Mouse (Mus musculus) spleen, adult 2 months (tissue): Measurements from ENCODE around the gene Zbtb46. TPM values are rescaled to one million over a fixed set of nuclear protein-coding genes. Genes with fewer than 3 reads are reported as not detected.

Source experiments
- DNase-seq, 2 experiments: peaks; one replicate each; pipeline versions ENCODE4 v3.0.0 to v3.0.0-alpha.2; 2012 to 2021; ENCODE audit warnings: low spot score in 2 of 2, low read depth in 1 of 2
- H3K27ac ChIP-seq: fragments of 200-500 bp; 2 replicates; pipeline ENCODE4 v1.5.1; 2012; ENCODE audit warnings: low read length, inconsistent platforms; ENCODE audit not compliant: insufficient read depth
- H3K27me3 ChIP-seq: fragments of 200-500 bp; 2 replicates; pipeline ENCODE4 v1.6.1; 2012; ENCODE audit warnings: mild to moderate bottlenecking, moderate library complexity, low read length, inconsistent platforms; ENCODE audit not compliant: control insufficient read depth, insufficient read depth
- H3K36me3 ChIP-seq: fragments of 200-500 bp; 2 replicates; pipeline ENCODE4 v1.6.1; 2012; ENCODE audit warnings: mild to moderate bottlenecking, low read length, inconsistent platforms; ENCODE audit not compliant: control insufficient read depth, insufficient read depth
- H3K4me1 ChIP-seq: fragments of 200-500 bp; 2 replicates; pipeline ENCODE4 v1.6.1; 2011; ENCODE audit warnings: inconsistent platforms; ENCODE audit not compliant: control insufficient read depth, insufficient read depth, insufficient read length
- H3K4me3 ChIP-seq: fragments of 200-500 bp; 2 replicates; pipeline ENCODE4 v1.5.1; 2011; ENCODE audit warnings: mild to moderate bottlenecking, inconsistent platforms; ENCODE audit not compliant: insufficient read depth, insufficient read length; ENCODE audit errors: extremely low read depth
- CTCF ChIP-seq: fragments of 200-500 bp; IDR thresholded peaks from 2 replicates; pipeline ENCODE4 v1.5.1; 2011; ENCODE audit warnings: mild to moderate bottlenecking, inconsistent platforms; ENCODE audit not compliant: insufficient read depth, insufficient read length, insufficient replicate concordance; ENCODE audit errors: extremely low read depth
- POLR2A ChIP-seq: fragments of 200-500 bp; IDR thresholded peaks from 2 replicates; pipeline ENCODE4 v1.6.1; 2011; ENCODE audit warnings: low read depth, low read length, inconsistent platforms
- WGBS: fragments of 180-500 bp; shearing (Covaris S2); methylation state at CpG from one replicate; pipeline ENCODE4 v1.1.7; 2018; 5-methylcytosine and 5-hydroxymethylcytosine counted together
- polyA plus RNA-seq: library from polyadenylated mRNA; depleted of rRNA; stranded (reverse); fragments of >200 nt; gene quantifications from 2 replicates; pipeline ENCODE4 v1.2.3, GENCODE M21; 2012

Gene Zbtb46
- polyA plus RNA-seq, 1 experiment = 10.9 TPM

DNA sequence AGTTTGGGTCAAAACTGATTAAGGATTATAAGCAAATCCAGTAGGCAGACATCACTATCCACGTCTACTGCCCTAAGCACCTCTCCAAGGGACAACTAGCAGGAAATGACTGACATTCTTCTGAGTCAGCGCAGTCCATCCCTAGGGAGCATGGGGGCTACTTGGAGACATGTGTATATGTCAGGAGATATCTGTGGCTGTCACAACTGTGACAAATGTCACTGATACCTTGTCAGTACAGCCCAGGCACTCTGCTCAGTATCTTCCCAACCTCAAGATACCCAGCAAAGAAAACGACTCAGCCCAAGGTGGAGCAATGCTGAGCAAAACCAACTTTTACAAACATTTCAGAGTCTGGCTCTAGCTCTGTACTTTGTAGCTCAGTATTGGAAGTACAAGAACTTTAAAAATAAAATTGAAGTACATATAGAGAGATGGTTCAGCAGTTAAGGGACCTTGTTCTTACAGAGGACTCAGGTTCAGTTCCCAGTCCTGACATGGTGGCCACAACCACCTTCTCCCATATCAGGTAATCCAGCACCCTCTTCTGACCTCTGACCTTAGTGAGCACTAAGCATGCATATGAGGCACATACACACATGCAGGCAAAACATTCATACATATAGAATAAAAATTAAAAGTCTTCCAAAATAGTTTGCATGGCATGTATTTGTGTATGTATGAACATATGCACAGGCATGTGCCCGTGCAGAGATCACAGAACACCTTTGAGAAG lies 38.2 kb downstream of the Zbtb46 start:
- H3K4me3 ChIP-seq = no peak overlapping the region
- WGBS = 72% methylated on average over 4 of the region's 4 CpGs
- H3K27ac ChIP-seq = no peak overlapping the region
- DNase-seq = no peak
- H3K36me3 ChIP-seq = no peaks in the 10 kb centered on the region
- TF ChIP-seq POLR2A (no peak), CTCF (no peak)
- no peaks in the 10 kb centered on the region for H3K27me3 ChIP-seq
- no peaks in the 10 kb centered on the region for H3K4me1 ChIP-seq

DNA sequence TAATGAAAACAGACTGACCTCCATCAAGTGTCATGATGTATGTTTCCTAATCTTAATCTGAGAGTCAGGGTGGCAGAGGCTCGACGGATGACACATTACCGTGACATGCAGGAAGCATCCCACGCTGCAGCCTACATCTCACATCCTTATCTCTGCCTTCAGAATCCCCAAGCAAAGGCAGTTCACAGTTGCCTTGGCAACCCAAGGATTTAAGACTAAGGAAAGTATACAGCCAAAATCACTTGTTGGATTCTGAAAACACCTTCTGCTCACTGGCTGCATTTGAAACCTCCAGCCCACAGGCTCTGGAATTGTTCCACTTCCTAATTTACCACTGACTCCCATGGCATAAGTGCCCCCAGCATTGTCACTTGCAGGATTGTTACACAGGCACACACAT lies 38.8 kb downstream of the Zbtb46 start:
- Histone ChIP-seq H3K4me3 (no peak overlapping the region), H3K36me3 (no peaks in the 10 kb centered on the region), H3K27ac (no peak overlapping the region), H3K4me1 (no peaks in the 10 kb centered on the region), H3K27me3 (no peaks in the 10 kb centered on the region)
- WGBS = 55% methylated on average over 4 of the region's 4 CpGs
- DNase-seq = no peak
- TF ChIP-seq POLR2A (no peak), CTCF (no peak)

- no peak for TF ChIP-seq POLR2A
These were observed 39.9 kb downstream of the Zbtb46 start for GRCm38 (mm10) chr2:181419359-181419758.

GRCm38 (mm10) chr2:181415945-181416344 lies 43.3 kb downstream of the Zbtb46 start:
- no peak for TF ChIP-seq CTCF
- TF ChIP-seq POLR2A = no peak
- no peak overlapping the region for H3K4me3 ChIP-seq
- H3K27ac ChIP-seq = no peak overlapping the region
- no peak for DNase-seq
- no peaks in the 10 kb centered on the region for H3K4me1 ChIP-seq
- 59% methylated on average over 3 of the region's 3 CpGs for WGBS
- H3K27me3 ChIP-seq = no peaks in the 10 kb centered on the region
- H3K36me3 ChIP-seq = no peaks in the 10 kb centered on the region

More at GRCm38 (mm10) chr2:181419359-181419758, 39.9 kb downstream of the Zbtb46 start:
- Histone ChIP-seq H3K4me3 (no peak overlapping the region), H3K4me1 (no peaks in the 10 kb centered on the region), H3K27me3 (no peaks in the 10 kb centered on the region), H3K27ac (no peak overlapping the region), H3K36me3 (no peaks in the 10 kb centered on the region)
- no peak for DNase-seq
- WGBS = 71% methylated on average over 7 of the region's 7 CpGs

DNA sequence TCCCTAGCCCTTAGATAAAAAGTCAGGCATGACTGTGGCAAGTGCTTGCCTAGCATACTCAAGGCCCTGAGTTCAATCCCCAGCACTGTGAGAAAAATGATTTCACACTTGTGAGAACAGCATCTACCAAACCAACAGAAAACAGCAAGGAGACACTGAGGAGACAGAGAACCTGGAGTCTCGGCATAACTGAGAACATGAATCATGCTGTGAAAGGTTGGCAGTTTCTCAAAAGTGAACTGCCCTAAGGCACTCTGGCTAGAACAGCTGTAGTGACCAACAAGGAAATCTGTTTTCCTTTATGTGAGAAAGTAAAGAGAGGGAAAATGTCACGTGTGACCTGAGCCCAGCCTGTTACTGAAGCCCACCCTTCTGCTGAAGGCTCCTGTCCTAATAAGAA lies 46.1 kb downstream of the Zbtb46 start:
- no peaks in the 10 kb centered on the region for H3K27me3 ChIP-seq
- 77% methylated on average over 2 of the region's 2 CpGs for WGBS
- no peaks in the 10 kb centered on the region for H3K4me1 ChIP-seq
- TF ChIP-seq POLR2A (no peak), CTCF (no peak)
- H3K4me3 ChIP-seq = no peak overlapping the region
- no peak overlapping the region for H3K27ac ChIP-seq
- no peaks in the 10 kb centered on the region for H3K36me3 ChIP-seq
- no peak for DNase-seq

DNA sequence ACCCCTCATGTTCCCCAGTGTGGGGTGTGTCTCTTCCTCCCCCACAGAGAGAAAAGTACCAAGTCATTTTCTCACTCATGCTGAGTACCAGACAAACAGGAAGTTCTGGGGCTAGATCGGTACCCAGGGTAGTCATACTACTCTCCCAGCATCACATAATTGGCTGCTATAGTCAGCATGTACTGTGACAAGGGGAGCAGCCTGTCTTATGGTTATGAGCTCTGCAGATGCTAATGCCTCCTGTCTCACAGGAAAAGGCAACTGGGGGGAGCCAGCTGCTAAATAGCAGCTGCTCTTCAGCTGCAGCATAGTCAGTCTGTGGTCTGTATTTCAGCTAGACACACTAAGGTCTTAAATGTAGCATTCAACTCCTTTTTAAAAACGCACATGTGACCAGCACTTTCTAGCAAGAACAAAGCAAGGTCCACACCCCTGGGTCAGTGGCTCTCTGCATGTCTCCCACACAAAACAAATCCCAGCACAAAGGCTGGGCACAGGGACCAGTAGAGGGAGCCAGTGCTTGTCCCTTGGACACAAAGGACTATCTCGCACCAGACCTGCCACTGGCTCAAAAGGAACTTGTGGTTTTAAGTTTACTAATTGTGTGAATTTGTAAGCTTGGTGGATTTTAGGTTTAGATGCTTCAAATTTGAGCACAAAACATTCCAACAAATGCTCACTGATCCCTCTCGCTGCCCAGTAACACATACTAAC lies 48.3 kb downstream of the Zbtb46 start:
- peak; percentile 71; the same call in 1 of the 2 replicates for TF ChIP-seq CTCF
- TF ChIP-seq POLR2A = no peak
- H3K36me3 ChIP-seq = no peaks in the 10 kb centered on the region
- no peaks in the 10 kb centered on the region for H3K4me1 ChIP-seq
- no peak overlapping the region for H3K27ac ChIP-seq
- H3K27me3 ChIP-seq = no peaks in the 10 kb centered on the region
- H3K4me3 ChIP-seq = no peak overlapping the region
- peak; percentile 28 to 59 for DNase-seq
- WGBS = 22% methylated on average over 4 of the region's 4 CpGs

- DNase-seq = no peak
- H3K36me3 ChIP-seq = no peaks in the 10 kb centered on the region
- H3K27ac ChIP-seq = no peak overlapping the region
- no peaks in the 10 kb centered on the region for H3K4me1 ChIP-seq
- no peak for TF ChIP-seq POLR2A
- no peak for TF ChIP-seq CTCF
- H3K27me3 ChIP-seq = no peaks in the 10 kb centered on the region
- no peak overlapping the region for H3K4me3 ChIP-seq
- 73% methylated on average over 7 of the region's 7 CpGs for WGBS
These were observed 49.6 kb downstream of the Zbtb46 start for GRCm38 (mm10) chr2:181409643-181410042.
